Mouse (Mus musculus): ENCODE data around the gene Acod1.

Acod1 gene

DNA sequence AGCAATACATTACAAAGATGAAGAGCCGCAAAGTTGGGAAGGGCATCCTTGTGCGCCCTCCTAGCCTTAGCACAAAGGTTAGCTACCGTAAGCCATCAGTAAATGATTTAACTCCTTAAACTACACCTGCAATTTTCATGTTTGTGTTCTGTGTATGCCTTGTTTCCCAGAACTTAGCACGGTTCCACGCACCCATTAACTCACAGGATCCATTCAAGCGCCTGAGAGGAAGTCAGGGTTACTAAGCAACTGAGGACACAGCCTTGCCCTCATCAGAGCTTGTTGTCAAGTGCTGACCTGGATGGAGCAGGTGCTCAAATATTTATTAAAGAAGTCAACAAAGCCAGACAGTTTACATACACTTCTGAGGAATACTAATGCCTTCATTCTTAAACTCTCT is 55.5 kb downstream of the Acod1 start:
- no peak for ATAC-seq (ENCODE audit: low TSS enrichment)

DNA sequence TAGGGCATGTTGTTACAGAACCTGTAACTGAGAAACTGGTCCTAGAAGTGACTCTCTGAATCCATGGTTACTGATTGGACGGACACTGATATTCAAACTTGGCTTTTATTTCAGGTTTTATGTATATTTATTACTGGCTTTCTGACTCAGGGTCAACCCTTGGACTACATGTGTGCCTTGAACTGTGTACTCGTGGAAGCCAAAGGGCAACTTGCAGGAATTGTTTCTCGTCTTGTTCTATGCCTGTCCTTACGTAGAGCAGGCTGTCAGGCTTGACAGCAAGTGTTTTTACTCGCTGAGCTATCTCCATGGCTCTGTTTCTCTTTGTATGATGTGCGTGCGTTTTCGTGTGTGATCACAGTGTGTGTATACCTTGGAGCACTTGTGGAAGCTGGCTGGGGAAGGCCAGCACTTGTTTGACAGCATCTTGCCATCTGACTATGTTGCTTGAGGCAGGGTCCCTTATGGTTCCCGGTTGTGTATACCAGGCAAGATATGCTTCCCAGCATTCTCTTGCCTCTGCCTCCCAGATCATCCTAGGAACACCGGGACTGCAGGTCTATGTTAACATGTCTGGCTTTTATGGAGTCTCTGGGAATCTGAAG is 56.1 kb downstream of the Acod1 start:
- ATAC-seq (ENCODE audit: low TSS enrichment) = no peak

Measured in frontal cortex, adult (tissue).